Mouse (Mus musculus) olfactory bulb, adult 2 months (tissue): Measurements from ENCODE around the gene Grip1.

Experiments used
- CTCF ChIP-seq: fragments of 200-500 bp; IDR thresholded peaks from 2 replicates; pipeline ENCODE4 v1.5.1; 2012; ENCODE audit warnings: low read depth, mild to moderate bottlenecking, low read length, moderate library complexity; ENCODE audit not compliant: insufficient read depth
- POLR2A ChIP-seq: fragments of 200-500 bp; IDR thresholded peaks from 2 replicates; pipeline ENCODE4 v1.6.1; 2012; ENCODE audit warnings: mild to moderate bottlenecking, low read depth, low read length, moderate library complexity; ENCODE audit not compliant: insufficient read depth

DNA sequence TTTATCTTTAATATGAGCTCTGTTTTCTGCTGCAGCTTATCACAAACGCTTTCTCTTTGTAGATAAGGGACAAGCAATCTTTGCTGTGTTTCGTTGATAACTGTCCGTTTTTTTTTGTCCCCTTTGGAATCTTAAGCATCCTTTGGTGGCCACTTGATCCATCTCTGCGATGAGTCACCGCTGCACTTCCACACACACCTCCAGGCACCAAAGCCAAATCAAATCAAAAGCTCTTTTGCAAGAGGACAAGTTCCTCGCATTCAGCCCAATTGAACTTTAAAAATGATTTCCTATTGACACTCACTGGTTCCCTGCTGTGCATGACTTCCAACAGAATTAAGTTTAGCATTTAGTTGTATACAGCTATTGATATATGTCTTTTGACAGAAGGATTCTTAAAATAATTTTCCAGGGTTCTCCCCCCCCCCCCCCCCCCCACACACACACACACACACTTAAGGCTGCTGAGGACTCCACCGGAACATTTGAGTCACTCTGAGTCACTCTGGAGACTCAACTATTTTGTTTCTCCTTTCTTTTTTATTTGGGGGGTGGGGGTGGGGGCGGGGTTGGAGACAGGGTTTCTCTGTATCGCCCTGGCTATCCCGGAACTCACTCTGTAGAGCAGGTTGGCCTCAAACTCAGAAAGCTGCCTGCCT, 607.1 kb downstream of the Grip1 start:
- TF ChIP-seq POLR2A (no peak), CTCF (no peak)
